Mouse (Mus musculus) heart, adult 2 months (tissue): ENCODE results near the gene Cyp2d22. TPM values are rescaled to one million over a fixed set of nuclear protein-coding genes. Genes with fewer than 3 reads are reported as not detected.

ENCODE experiments used
- DNase-seq, 2 experiments: peaks; one replicate each; pipeline ENCODE4 v3.0.0; 2021
- H3K27ac ChIP-seq: fragments of 200-600 bp; 2 replicates; pipeline ENCODE4 v1.8.1; 2022
- H3K27me3 ChIP-seq: fragments of 200-500 bp; 2 replicates; pipeline ENCODE4 v1.6.1; 2012; ENCODE audit warnings: mild to moderate bottlenecking, low read length, inconsistent platforms, mixed read lengths; ENCODE audit not compliant: control insufficient read depth, insufficient read depth
- H3K36me3 ChIP-seq: fragments of 200-500 bp; 2 replicates; pipeline ENCODE4 v1.6.1; 2012; ENCODE audit warnings: low read length, inconsistent platforms; ENCODE audit not compliant: control insufficient read depth, insufficient read depth
- H3K4me1 ChIP-seq: fragments of 200-500 bp; 2 replicates; pipeline ENCODE4 v1.6.1; 2011; ENCODE audit warnings: low read length; ENCODE audit not compliant: control insufficient read depth, insufficient read depth
- H3K4me3 ChIP-seq: fragments of 200-600 bp; 2 replicates; pipeline ENCODE4 v1.8.1; 2022
- H3K79me2 ChIP-seq: fragments of 200-500 bp; replicated peaks from 2 replicates; pipeline ENCODE4 v1.6.1; 2012; ENCODE audit warnings: mild to moderate bottlenecking, inconsistent platforms, low read length, moderate library complexity, mixed read lengths; ENCODE audit not compliant: control insufficient read depth, insufficient read depth
- H3K9ac ChIP-seq: fragments of 200-500 bp; 2 replicates; pipeline ENCODE4 v1.6.1; 2012; ENCODE audit warnings: low read depth, mild to moderate bottlenecking, control low read depth, inconsistent platforms, low read length, mixed read lengths
- CTCF ChIP-seq: fragments of 200-600 bp; IDR thresholded peaks from 2 replicates; pipeline ENCODE4 v1.8.1; 2022; ENCODE audit warnings: antibody characterized with exemption, mild to moderate bottlenecking, moderate library complexity
- EP300 ChIP-seq: fragments of 200-500 bp; IDR thresholded peaks from 2 replicates; pipeline ENCODE4 v1.6.1; 2011; ENCODE audit warnings: low read depth, low read length, control low read depth; ENCODE audit not compliant: insufficient read depth
- POLR2A ChIP-seq: fragments of 200-500 bp; IDR thresholded peaks from 2 replicates; pipeline ENCODE4 v1.6.1; 2011; ENCODE audit warnings: mild to moderate bottlenecking, low read depth, low read length, control low read depth; ENCODE audit not compliant: insufficient read depth
- WGBS: fragments of 180-500 bp; shearing (Covaris S2); methylation state at CpG from one replicate; pipeline ENCODE4 v1.1.7; 2018; 5-methylcytosine and 5-hydroxymethylcytosine counted together
- intact Hi-C: fragments of 180-260 bp; cut with DNase I; formaldehyde crosslinking; loops from one replicate; pipeline ENCODE4 v1.15.1; 2025
- polyA plus RNA-seq: library from polyadenylated mRNA; depleted of rRNA; stranded (reverse); fragments of >200 nt; gene quantifications from 2 replicates; pipeline ENCODE4 v1.2.3, GENCODE M21; 2012
- total RNA-seq, 2 experiments: library from RNA; stranded (reverse); gene quantifications; 2 replicates each; pipeline ENCODE4 v1.2.3; 2021

Cyp2d22 gene
- total and polyA plus RNA-seq, 3 experiments, result 25.5 to 44.0 (median 27.0) TPM

DNA sequence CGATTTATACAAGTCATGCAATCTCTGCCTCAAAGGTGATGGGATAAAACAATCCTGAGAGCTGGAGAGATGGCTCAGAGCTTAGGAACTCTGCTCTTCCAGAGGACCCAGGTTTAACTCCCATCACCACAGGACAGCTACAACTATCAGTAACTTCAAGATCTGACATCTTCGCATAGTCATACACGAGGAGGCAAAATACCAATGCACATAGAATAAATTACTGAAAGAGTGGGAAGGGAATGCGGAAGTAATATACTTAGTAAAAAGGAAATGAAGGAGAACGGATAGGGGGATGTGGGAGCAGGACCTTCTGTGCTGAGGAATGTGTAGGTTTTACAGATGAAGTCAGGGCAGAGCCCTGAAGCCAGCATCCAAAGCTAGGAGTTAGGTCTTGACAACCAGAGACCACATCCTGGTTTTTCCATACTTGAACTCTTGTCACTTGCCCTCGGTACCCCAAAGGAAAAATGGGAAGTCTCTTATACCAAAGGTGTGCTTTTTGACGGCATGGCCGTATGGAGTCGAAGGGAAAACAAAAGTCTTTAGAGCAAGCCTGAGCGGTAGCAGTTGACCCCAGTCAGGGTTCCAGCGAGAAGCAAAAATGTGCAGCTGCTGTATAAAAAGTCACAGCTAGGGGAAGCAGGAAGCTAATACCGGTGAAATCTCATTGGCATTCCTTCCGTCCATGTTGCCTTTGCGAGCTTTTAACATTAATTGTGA is 33.3 kb downstream of the Cyp2d22 start:
- Histone ChIP-seq H3K9ac (peak overlapping the region; percentile 69), H3K36me3 (peaks cover 7% of the 10 kb centered on the region; the same call in 1 of the 2 replicates), H3K4me3 (peak overlapping the region; percentile 65), H3K79me2 (peaks cover 7% of the 10 kb centered on the region; the same call in 1 of the 2 replicates), H3K27ac (peak overlapping the region; percentile 100), H3K4me1 (peaks cover 15% of the 10 kb centered on the region), H3K27me3 (no peaks in the 10 kb centered on the region)
- no peak for DNase-seq
- 17% methylated on average over 14 of the region's 14 CpGs for WGBS
- intact Hi-C loops, result loop anchor here (5.0 kb wide), 1 partner anchor 199 kb away; the partner anchor contains the start of gene Srebf2
- TF ChIP-seq EP300, result no peak
- peak; percentile 23; the same call in 1 of the 2 replicates for TF ChIP-seq CTCF

DNA sequence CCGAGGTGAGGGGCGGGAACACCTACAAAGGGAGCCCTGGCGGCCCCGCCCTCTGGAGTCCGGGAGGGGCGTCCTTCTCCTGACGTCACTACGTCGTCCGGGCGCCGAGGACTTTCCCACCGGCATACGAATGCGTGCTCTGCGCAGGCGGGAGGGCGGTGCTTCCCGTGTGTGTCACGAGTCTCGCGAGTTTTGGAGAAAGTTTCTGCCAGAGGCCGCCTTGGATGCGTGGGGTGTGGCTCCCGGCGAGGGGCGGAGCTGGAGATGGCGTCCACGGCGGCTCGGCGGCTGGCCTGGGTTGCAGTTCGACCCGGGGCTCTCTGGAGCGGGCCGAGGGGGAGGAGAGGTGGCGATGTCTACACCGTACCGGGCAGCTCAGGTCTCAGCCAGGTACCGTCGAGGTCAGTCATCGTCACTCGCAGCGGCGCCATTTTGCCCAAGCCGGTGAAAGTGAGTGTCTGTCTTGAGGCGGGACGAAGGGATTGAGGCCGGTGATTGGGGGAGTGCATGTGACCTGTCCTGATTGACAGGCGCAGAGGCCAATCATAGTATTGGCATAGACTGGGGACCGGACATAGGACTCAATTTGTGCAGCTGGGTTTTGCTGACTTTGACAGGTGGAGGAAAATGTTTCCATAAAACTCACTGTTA is 34.1 kb downstream of the Cyp2d22 start:
- peak overlapping the region; percentile 100 for H3K27ac ChIP-seq
- intact Hi-C loops, result loop anchor here (5.0 kb wide), 1 partner anchor 199 kb away; the partner anchor contains the start of gene Srebf2
- H3K4me1 ChIP-seq, result peaks cover 15% of the 10 kb centered on the region
- peak; percentile 97 to 98 for DNase-seq
- peaks cover 7% of the 10 kb centered on the region; the same call in 1 of the 2 replicates for H3K36me3 ChIP-seq
- H3K4me3 ChIP-seq, result peak overlapping the region; percentile 65
- no peaks in the 10 kb centered on the region for H3K27me3 ChIP-seq
- under 1% methylated on average over 51 of the region's 51 CpGs for WGBS
- H3K9ac ChIP-seq, result peak overlapping the region; percentile 81
- TF ChIP-seq EP300, result 0 out of 2 replicates have a peak, but pooled peaks have one; percentile 51
- TF ChIP-seq POLR2A, result peak; percentile 69
- no peak for TF ChIP-seq CTCF
- peaks cover 7% of the 10 kb centered on the region; the same call in 1 of the 2 replicates for H3K79me2 ChIP-seq

DNA sequence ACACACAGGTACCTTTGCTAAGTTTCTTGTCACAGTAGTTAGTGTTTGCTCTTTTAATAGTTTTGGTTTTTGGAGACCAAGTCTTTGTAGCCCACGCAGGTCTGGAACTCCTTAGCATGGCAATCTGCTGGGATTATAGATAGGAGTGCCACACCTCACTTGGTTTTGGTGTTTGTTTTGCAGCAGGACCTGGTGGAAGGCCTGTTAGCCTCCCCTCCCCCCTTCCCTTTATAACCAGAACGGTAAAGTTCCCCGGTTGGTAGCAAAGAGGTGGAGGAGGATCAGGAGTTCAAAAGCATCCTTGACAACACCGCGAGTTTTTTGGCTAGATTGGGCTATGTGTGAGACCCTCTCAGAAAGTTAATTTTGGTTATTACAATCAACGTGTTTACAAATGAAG is 35.1 kb downstream of the Cyp2d22 start:
- Histone ChIP-seq H3K4me3 (no peak overlapping the region), H3K27ac (no peak overlapping the region), H3K36me3 (peaks cover 7% of the 10 kb centered on the region; the same call in 1 of the 2 replicates), H3K79me2 (peaks cover 6% of the 10 kb centered on the region; the same call in 1 of the 2 replicates), H3K9ac (no peak overlapping the region), H3K27me3 (no peaks in the 10 kb centered on the region), H3K4me1 (peaks cover 15% of the 10 kb centered on the region)
- intact Hi-C loops, result loop anchor here (5.0 kb wide), 1 partner anchor 198 kb away; the partner anchor contains the start of gene Srebf2
- WGBS, result 91% methylated on average over 6 of the region's 6 CpGs
- DNase-seq, result no peak
- TF ChIP-seq POLR2A (no peak), EP300 (no peak), CTCF (no peak)

DNA sequence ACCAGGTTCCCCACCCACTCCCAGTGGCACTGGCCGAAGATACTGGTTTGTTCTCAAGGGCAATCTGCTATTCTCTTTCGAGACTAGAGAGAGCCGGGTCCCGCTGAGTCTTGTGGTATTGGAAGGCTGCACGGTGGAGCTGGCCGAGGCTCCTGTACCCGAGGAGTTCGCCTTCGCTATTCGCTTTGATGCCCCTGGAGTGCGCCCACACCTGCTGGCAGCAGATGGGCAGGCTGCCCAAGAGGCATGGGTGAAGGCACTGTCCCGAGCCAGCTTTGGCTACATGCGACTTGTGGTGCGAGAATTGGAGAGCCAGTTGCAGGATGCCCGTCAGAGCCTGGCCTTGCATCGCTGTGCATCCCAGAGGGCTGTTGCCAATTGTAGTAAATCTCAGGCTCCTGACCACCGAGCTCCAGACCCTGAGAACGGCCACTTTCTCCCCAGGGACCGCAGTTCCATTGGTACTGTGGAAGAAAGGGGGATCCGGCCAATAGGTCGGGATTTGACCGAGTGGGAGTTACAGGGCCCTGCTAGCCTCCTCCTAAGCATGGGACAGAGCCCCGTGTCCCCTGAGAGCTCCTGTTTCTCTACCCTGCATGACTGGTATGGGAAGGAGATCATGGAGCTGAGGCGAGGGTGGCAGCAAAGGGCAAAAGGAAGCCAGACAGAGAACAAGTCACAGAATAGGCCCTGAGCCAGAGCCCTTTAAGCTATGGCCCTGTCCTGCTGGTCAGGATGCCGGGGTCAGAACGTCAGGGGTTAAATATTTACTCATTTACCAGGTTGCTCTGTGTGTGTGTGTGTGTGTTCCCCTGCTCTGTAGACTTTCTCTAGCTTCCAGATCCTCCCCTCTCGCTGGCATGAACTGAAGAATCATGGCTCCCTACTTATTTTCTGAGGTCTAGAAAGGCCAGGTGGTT is 36.4 kb downstream of the Cyp2d22 start:
- WGBS, result 88% methylated on average over 27 of the region's 27 CpGs
- intact Hi-C loops, result no loop called here
- Histone ChIP-seq H3K36me3 (peaks cover 7% of the 10 kb centered on the region; the same call in 1 of the 2 replicates), H3K4me3 (no peak overlapping the region), H3K9ac (no peak overlapping the region), H3K79me2 (peaks cover 6% of the 10 kb centered on the region; the same call in 1 of the 2 replicates), H3K4me1 (peaks cover 15% of the 10 kb centered on the region), H3K27me3 (no peaks in the 10 kb centered on the region), H3K27ac (no peak overlapping the region)
- DNase-seq, result no peak
- TF ChIP-seq EP300, result no peak
- no peak for TF ChIP-seq POLR2A
- TF ChIP-seq CTCF, result no peak

DNA sequence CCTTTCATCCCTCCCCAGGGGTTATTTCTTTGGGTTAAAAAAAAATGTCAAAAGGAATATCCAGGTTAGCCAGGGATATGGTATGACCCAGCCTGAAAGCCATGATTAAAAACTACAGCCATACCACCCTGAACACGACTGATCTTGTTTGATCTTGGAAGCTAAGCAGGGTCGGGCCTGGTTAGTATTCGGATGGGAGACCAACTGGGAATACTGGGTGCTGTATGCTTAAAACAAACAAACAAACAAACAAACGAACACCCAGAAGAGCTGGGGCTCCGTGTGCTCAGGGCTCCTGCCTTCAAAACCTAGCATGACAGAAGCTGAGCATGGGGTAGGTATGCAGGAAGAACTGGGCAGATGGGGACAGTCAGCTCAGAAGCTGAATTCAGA is 37.5 kb downstream of the Cyp2d22 start:
- WGBS, result 78% methylated on average over 5 of the region's 5 CpGs
- no peaks in the 10 kb centered on the region for H3K27me3 ChIP-seq
- intact Hi-C loops, result no loop called here
- no peak overlapping the region for H3K4me3 ChIP-seq
- TF ChIP-seq EP300, result no peak
- no peak for TF ChIP-seq CTCF
- no peak for TF ChIP-seq POLR2A
- H3K9ac ChIP-seq, result no peak overlapping the region
- H3K79me2 ChIP-seq, result peaks cover 3% of the 10 kb centered on the region; the same call in 1 of the 2 replicates
- DNase-seq, result no peak
- H3K4me1 ChIP-seq, result peaks cover 15% of the 10 kb centered on the region
- H3K27ac ChIP-seq, result no peak overlapping the region
- peaks cover 7% of the 10 kb centered on the region; the same call in 1 of the 2 replicates for H3K36me3 ChIP-seq
